Mouse (Mus musculus) urinary bladder, postnatal 25 days (tissue): ENCODE data around the gene Ptpn3.

ENCODE experiments used
- DNase-seq: peaks from one replicate; pipeline ENCODE4 v3.0.0; 2022; ENCODE audit warnings: low spot score

The Ptpn3 gene

DNA sequence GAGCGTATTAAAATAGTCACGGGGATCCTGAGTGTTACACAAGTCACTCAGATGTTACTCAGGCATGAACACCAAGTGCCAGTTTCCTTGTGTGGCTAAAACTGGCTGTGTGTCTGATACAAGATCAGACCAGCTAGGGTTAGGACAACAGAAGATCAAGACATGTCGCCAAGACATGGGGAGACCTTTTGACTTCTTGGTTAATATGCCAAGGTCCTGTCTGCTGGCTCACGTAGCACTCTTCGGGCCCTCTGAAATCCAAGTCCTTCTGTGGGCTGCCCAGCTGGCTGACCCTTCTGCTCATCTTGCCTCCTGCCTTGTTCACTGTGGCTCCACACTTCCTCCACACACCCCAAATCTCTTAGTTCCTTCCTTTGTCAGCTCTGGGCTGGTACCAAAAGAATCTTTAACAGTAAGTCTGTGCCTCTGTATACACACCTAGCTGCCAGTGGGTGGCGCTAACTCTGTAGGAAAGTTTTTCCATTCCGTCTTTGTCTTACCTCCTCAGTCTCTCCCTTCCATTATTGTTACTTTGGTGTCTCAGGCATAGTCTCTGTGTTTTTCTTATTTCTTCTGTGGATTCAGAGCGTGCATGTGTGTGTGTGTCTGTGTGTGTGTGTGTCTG lies 38.5 kb downstream of the Ptpn3 start:
- DNase-seq = peak; percentile 36

DNA sequence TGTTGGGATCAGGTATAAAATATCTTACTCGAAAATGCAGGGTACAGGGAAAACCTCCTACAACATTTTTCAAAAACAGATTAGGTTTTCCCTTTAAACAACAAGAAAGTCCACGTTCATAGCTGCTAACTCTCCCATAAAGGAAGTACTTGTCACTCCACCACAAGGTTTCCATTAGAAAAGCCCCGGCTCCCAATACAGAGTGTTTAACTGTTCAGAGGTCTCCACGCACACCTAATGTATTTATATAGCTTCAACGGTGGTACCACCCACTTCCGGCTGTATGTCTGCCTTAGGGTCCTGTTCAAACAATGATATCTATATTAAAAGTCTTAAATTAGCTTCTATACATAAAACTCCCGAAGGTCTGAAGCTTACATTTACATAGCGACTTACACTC lies 39.2 kb downstream of the Ptpn3 start:
- no peak for DNase-seq

DNA sequence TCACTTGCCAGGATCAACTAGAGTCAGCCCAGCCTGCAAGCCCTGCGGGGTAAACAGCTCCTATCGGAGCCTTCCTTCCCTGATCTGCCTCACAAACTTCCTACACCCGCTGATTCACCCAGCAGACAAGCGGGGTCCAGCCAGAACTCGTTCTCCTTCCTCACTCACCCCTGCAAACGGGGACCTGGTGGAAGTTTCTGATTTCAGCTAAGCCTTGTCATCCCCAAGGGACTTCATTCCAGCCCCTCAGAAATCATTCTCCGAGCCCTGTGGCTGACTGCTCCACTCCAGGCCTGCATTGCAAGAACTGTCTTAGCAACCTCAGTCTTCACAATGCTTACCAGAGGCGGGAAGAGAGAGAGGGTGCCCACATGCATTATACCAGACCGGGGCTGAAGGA lies 39.8 kb downstream of the Ptpn3 start:
- no peak for DNase-seq

DNA sequence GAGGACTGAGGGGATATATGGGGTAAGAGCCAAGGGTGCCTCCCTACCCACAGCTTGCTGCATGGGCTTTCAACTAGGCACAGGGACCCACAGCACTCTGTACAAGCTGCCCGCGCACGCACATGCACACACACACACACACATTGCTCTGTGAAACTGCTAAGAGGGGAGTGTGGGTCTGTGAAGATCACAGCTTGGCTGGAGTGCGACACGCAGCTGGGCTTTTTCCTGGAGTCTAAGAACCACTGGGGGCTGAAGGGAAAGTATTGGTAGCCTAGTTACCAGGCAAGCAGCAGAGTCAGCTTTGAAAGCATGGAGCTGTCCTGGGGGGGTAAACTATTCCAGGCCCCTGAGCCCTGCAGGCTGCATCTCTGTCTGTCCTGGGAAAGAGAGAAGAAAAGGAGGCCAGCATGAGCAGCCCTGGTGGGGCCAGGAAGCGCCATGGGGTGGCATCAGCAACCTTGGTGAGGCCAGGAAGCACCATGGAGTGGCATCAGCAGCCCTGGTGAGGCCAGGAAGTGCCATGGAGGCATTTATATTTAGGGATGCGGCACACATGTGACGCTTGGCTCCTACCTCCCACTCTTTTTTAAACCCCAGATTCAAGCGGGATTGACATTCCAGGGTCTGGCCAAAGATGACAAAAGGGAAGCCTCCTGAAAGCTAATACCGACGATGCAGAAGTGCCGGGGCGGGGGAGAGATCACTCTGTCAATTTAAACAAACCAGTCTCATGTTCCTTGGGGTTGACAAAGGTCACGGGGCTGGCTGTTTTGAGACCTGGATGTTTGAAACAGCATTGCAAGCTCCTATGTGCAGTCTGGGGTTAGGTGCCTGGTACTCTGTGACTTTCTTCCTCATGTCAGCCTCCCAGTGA lies 43.2 kb downstream of the Ptpn3 start:
- DNase-seq = no peak

DNA sequence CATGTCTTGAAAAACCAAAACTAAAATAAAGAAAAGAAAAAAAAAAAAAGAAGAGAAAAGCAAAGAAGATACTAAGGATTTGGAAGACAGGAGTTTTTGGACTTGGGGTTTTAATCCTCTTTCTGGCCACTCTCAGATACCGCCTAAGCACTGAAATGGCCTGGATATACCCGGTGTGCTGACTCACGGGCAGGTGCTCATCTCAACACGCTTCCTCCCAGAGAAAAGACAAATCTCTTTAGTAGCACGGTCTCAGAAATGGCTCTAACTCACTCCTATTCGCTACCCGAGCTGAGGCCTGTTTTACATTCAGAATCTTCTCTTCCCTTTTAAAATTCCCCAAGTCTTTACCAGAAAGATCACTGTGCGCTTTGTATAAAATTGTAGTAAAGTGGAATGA lies 44.2 kb downstream of the Ptpn3 start:
- no peak for DNase-seq

DNA sequence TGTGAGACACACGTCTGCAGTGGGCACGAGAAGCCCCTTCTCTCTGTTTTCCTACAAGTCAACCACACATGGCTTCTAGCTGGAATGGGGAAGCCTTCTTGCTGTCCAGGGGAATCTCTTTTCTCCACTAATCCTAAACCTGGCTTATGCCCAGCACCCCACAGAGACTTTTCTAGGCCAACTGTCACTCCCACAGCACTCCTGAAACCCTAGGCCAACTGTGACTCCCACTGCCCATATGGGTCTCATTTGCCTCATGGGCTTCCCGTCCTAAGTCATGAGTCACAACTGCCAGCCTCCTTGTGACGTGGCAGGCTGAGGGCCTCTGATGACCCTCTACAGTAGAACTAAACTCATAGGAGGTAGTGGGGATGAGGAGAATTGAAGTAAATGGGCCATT lies 44.9 kb downstream of the Ptpn3 start:
- DNase-seq = no peak

DNA sequence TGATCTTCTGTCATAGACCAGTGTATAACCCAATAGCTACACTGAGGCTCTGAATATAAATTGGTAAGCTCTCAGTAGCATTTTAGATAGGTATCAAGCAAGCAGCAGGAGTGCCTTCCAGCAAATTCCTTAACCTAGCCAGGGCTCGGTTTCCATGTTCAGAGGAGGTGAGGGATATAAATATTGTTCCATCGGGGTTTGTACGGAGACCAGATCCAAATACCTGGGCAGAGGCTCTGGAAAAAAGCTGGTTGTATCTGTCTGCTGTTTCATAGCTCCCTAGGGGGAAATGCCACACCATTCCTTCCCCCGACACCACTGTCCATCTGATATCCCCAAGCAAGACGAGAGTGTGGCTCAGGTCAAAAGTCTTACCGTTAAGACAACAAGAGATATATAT lies 47.2 kb downstream of the Ptpn3 start:
- no peak for DNase-seq

DNA sequence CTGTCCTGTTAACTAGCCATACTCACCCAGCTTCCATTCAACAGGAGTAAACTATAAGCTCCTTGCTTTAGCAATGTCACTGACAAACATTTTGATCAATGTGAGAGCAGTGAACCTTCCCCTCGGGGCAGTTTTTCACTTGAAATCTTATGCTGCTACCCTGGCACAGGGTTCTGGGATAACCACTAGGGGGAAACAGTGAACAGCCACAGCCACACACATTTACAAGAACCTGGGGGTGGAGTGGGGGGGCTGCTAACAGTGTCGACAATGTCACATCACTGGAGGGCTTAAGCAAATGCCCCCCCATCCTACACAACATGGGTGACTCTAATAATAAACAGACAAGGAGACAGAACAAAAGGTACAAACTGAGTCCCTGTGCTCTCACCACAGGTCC lies 51.0 kb downstream of the Ptpn3 start:
- no peak for DNase-seq

DNA sequence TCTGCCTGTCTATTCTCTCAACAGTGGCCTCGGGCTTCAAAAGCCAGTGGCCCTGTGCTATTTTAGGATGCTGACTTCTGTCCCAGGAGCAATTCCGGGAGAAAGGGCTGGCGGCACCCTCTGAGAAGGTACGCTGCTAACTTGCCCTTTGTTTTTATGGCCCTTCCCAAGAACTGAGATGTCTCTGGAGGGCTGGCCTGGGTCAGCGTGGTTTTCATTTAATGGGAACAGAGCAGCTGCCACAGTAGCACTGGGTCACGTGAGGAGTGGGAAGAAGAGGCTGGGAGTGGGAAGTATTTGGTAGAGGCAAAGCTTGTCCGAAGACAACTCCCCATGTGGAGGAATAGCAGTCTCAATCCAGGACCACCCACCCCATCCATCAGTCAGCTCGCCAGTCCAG lies 52.5 kb downstream of the Ptpn3 start:
- DNase-seq = no peak

DNA sequence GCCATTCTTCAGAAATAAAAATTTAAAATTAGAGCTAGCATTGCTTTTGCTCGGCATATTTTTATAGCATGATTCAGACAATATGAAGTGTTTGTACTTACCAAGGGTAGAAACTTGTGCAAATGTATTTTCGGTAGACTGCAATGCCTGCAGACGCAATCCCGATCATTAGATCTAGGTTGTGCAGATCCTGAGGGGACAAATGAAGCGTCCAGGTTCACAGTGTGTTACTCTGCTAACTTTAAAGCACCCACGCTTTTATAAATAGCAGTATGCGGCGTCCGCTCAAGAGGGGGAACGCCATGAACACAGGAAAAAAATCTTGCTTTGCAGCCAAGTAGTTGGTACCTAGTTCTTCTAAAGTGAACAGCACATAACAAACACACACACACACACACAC lies 56.8 kb downstream of the Ptpn3 start:
- DNase-seq = no peak

DNA sequence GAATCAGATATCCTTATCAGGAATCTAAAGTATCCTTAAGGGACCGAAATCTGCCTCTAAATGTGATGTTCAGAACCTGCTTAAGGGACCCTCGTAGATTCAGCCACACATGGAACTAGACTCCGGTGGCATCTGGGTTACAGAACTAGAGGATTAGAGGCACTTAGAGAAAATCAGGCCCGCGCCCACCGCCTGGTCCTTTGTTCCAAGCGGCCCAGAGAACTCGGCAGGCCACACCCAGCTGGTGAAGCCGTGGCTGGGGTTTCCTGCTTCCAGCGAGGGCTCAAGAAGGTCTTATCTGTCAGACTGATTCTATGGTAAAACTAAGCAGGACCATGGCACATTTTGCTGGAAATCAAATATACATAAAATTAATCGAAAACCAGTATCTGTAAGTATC lies 58.3 kb downstream of the Ptpn3 start:
- no peak for DNase-seq

DNA sequence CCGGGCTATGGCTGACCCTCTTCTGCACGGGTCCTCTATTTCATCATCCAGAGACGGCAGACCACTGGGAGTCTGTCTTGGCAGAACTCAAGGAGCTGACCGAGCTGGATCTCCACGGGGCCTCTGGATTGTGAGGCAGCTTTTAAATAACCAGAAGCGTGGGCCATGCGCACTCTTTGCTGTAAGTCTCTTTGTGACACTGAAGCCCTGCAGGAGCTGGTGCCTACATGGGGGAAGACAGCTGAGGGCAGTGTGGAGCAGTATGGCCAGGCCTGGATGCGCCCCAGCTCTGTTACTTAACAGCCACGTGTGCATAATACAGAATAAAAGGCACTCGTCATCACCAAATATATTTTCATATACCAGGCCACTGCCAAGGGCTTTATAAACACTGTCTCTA lies 60.7 kb downstream of the Ptpn3 start:
- DNase-seq = no peak

DNA sequence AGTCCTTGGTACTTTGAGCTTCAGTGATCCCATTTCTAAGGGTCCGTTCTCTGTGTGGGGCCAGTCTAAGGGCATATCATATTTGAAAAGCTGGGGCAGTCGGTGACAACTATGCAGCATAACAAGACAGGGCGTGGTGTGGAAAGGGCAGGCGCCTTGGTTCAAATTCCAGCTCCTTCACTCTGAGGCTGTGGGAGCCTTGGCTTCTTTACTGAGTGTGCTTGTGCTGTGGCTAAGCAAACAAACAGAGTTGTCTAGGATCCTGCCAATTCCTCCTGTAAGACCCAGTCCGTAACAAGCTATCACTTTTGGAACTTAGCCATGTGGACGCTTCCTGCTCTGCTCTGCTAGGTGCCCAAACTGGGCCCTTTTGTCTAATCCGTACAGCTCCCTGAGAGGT lies 61.5 kb downstream of the Ptpn3 start:
- DNase-seq = no peak

DNA sequence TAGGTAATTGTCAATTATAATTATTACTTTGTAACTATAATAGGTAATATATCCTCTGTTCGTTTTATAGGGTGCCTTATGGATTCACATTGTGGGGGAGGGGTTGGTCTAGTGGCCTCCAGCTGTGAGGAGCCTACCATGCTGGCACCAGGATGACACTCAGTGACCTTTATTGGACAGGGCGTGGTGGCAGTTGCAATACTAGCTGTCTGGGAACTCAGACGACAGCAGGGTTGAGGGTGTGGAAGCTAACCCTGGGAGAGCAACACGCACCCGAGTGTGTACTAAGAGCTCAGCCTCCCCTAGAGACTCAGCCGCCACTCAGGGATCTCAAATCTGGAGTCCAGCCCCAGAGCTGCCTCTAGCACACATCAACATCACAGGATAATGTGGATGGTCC lies 62.5 kb downstream of the Ptpn3 start:
- DNase-seq = no peak

DNA sequence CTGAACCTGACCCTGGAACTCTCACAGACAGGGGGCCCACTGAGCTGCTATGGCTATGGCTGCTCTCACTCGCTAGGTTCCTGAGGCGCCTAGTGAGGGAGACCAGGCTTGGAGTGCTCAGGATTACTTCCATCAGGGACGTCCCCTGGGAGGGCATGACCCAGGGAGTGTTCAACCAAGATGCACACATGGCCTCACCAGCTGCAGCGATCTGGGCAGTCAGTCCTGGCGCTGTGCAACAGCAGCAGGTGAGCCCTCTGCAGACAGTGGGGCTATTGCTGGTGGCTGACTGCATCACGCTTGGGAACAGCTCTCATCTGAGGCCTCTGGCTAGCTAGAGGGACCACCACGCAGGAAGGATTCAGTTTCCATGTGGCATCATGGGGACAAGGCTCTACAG lies 63.5 kb downstream of the Ptpn3 start:
- no peak for DNase-seq

DNA sequence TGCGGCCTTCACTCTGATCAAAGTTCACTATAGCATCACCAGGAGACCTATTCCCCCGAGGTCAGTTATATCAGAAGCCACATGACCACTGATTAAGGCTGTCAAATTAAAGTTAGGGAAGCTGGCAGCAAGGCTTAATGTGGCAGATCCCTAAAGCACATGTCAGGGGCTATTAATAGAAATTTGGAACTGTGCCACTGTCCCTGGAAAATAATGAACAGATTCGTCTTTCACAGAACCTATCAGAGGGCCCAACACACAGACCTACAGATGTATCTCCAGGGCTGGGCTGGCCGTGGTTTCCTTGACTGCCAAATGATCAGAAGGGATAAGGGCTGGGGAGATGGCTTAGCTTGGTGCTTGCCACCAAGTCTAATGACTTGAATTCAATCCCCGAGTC lies 65.1 kb downstream of the Ptpn3 start:
- no peak for DNase-seq

DNA sequence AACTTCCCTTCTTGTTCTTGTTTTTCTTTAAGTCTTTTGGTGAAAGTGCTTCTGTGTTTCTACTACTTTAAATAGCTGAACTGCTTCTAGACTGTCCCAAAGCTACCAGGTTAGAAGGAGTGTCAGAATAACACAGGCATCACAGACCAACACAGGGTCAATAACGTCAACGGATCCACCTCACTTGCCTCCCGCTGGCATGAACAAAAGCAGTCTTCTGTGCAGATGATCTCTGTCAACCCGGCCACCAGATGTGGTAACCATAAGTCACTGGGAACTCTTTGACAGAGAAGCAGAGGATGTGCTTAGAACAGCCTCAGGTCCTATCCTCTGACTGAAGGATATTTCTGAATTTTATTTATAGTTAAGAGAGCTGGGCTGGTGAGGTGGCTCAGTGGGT lies 65.9 kb downstream of the Ptpn3 start:
- no peak for DNase-seq

DNA sequence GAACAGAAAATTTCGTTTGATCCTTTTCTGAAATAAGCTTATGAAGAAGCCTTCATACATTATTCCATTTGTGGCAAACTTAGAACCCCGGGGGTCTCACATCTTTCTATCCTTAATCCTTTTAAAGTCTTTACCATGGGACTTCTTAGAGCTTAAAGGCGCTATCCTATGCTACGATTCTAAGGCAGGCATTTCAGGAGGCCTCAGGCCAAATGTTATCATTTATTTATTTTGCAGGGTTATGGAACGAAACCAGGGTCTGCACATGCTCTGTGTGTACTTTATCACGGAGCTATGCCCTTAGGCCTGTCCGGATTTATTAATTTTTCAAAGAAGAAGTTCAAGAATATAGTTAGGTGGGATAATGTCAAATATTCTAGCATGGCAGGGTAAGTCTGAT lies 67.3 kb downstream of the Ptpn3 start:
- DNase-seq = no peak

DNA sequence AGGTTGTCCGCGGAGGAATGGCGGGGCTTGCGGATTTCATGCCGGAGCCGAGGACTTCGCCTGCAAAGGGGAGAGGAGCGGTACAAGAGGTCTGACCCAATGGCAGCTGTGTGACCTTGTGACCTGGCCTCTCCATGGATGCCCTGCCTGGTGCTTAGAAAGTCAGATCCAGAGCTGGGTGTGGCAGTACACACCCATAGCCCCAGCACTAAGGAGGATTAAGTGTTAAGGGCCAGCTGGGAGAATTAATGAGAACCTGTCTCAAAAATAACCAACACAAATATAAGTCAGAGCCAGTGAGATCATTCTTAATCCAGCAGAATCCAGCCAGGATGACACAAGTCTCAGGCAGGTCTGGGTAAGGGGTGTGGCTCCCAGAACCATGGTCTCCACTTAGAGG lies 69.2 kb downstream of the Ptpn3 start:
- DNase-seq = no peak

DNA sequence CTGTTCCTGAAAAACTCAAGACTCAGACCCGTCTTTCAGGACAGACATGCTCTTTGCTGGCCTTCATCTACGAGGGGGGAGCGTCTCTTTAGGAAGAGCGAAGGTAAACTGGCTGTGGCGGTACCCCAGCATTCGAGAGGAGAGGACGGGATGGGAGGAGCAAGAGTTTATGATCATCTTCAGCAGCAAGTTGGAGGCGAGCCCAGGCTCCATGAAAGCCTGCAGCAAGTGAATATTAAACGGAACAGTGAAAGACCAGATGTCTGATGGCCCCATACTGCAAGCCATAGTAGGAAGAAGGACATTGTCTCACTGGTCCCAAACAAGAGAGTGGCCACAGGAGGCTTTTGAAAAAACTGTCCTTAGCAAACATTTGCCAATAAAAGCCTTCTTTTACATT lies 70.3 kb downstream of the Ptpn3 start:
- no peak for DNase-seq

DNA sequence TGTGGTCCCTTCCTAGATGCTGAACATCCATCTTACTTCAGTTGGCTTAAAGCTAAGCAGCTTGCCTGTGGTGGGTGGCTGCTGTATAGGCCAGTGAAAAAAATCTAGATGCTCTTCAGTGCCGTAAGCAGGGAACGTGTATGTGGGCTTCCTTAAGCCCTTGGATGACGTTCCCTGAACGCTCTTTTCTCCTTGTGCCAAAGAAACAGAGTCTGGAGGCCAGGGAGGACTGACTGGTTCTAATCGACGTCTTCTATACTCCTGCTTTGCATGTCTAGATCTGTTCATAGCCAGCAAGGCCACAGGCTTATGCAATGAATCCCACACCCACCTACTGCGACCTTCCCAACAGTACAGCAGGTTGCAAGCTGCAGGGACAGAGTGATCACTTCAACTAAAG lies 71.3 kb downstream of the Ptpn3 start:
- no peak for DNase-seq

DNA sequence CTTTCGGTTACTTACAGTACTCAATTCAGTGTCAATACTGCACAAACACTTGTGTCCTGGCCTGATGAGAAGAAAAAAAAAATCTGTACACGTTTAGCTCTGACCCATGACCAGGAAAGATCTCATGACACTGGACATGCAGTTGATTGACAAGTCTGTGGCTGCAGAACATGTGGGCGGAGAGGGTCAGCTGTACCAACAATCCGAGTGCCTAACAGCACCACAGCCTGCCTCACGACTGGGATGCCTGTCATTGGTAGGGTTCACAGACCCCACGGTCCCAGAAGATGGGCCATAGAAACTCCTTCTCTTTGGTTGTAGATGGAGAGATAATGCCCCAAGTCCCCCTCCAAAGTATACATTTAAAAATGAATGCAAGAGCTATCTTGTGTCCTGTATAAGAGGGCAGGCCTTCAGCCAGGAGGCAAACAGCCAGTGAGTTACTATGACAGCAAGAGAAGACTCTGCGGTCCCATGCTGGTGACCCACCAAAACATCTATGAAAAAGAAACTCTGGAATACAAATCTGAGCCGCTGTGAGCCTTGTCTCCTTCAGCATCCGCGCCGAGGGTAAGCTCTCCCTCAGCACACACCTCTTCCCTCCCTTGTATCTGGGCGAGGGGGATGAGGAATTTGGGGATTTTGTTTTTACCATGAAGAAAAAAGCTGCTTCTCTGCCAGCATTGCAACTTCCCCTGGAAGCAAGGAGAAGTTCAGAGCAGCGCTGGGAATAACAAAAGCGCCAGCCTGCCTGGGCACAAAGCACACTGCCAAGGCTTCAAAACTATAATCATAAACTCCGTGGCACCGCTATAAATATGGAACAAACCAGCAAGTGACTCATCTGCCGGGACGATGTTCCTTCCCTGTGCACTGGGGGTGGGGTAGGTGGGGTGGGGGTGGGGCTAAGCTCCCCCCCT lies 72.8 kb downstream of the Ptpn3 start:
- no peak for DNase-seq

DNA sequence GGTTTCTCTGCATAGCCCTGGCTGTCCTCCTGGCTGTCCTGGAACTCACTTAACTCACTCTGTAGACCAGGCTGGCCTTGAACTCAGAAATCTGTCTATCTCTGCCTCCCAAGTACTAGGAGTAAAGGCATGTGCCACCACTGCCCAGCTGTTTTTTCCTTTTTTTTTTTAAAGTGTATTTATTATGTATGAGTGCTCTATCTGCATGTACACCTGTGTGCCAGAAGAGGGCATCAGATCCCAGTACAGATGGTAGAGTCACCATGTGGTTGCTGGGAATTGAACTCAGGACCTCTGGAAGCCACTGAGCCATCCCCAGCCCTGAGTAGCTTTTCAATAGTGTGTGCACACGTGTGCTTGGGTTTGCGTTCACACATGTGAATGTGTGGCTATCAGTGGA lies 76.9 kb downstream of the Ptpn3 start:
- no peak for DNase-seq
